Mouse (Mus musculus): Measurements from ENCODE around the gene Eml2. TPM values are rescaled to one million over a fixed set of nuclear protein-coding genes. Genes with fewer than 3 reads are reported as not detected.

Eml2 gene
- polyA plus RNA-seq, 1 experiment from 2014 or later = 6.1 TPM

DNA sequence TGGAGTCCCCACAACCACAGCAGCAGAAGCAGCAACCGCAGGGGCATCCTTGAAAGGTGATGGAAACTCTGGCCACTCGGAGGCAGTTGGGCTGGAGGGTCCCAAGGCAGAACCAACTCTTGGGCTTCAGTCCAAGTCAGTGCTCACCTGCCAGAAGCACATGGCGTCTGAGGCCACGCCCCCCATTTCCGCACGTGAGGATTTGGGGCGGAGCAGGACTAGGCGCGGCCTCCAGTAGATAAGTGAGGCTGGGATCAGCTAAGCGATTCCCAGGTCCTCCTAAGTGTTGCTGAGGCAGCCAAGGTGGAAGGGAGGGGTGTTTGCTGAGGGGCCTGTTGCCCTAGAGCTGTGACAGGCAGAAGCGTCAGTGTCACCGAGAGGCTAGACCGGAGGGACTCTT, 11.2 kb upstream of the Eml2 start:
- 3% methylated on average over 13 of the region's 13 CpGs for WGBS
- no peak for ATAC-seq (ENCODE audit: low FRiP score)

DNA sequence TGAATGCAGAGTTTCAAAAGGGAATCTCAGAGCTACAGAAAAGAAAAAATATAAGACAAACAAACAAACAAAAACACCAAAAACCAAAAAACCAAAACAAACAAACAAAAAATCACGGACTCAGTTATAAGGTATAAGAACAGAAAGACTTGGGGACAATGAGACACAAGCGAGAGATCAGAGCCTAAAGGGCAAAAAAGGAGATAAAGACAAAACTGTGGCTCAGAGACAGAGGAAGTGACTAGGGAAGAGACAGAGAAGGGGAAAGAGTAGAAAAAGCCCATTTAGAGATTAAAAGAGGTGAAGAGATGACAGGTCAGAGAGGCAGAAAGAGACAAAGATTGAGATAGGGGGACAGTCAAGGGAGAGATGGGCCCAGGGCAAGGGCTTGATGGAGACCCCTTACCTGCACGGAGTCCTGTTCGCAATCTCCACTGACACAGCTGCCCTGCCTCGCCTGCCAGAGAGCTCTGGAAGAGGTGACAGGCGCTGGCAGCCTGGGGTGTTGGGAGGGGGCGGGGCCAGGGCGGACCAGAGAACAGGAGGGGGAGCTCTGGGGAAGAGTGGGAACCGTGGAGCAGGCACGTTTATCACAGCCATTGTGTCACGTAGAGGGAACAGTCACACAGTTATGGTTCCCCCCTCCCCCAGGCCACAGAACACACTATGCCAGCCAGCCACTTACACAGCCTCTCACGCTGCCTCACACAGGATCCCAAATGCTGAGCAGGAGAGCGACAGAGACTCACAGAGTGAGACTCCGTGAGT, 10.4 kb upstream of the Eml2 start, which contains the start of gene Gipr:
Gene Gipr (minus strand): TSS at position 472 of the 768 bp plus-strand sequence.
- peak; percentile 23; the same call in 1 of the 2 replicates for ATAC-seq (ENCODE audit: low FRiP score)
- Histone ChIP-seq H3K27ac (no peak within 1 kb of the TSS), H3K9me3 (replicated peaks) (no peaks in the 10 kb centered on the region), H3K36me3 (no peaks in the 10 kb centered on the region), H3K27me3 (peaks cover 45% of the 10 kb centered on the region), H3K9ac (0 out of 2 replicates have a peak within 1 kb of the TSS, but pooled peaks have one; percentile 20), H3K4me3 (no peak within 1 kb of the TSS), H3K4me1 (peaks cover 22% of the 10 kb centered on the region), H3K4me2 (replicated peaks) (peak within 1 kb of the TSS; percentile 34)
- WGBS = 11% methylated on average over 14 of the region's 14 CpGs

More for the DNA sequence above, 11.2 kb upstream of the Eml2 start:
- H3K4me1 ChIP-seq = peaks cover 29% of the 10 kb centered on the region
- no peaks in the 10 kb centered on the region for H3K9me3 ChIP-seq (replicated peaks)
- no peak overlapping the region for H3K27ac ChIP-seq
- H3K9ac ChIP-seq = no peak overlapping the region
- H3K36me3 ChIP-seq = no peaks in the 10 kb centered on the region
- H3K4me3 ChIP-seq = no peak overlapping the region
- H3K4me2 ChIP-seq (replicated peaks) = peak overlapping the region; percentile 22
- peaks cover 54% of the 10 kb centered on the region for H3K27me3 ChIP-seq

DNA sequence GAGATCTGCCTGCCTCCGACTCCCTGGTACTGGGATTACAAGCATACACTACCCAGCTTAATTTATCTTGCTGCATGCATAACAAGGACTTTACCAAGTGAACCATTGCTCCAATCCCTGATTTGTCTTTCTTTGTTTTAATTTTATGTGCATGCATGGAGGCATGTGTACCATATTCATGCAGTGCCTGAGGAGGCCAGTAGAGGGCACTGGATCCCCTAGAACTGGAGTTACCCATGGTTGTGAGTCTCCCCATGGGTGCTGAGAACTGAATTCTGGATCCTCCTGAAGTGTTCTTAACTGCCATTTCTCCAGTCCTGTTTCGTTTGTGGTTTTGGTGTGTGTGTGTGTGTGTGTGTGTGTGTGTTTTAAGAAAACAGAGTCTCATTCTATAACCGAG, 9.2 kb upstream of the Eml2 start:
- no peaks in the 10 kb centered on the region for H3K9me3 ChIP-seq (replicated peaks)
- no peaks in the 10 kb centered on the region for H3K36me3 ChIP-seq
- no peak overlapping the region for H3K4me2 ChIP-seq (replicated peaks)
- 89% methylated on average over 3 of the region's 3 CpGs for WGBS
- H3K4me1 ChIP-seq = peaks cover 28% of the 10 kb centered on the region
- H3K27me3 ChIP-seq = peaks cover 44% of the 10 kb centered on the region
- no peak overlapping the region for H3K27ac ChIP-seq
- no peak overlapping the region for H3K9ac ChIP-seq
- no peak overlapping the region for H3K4me3 ChIP-seq
- no peak for ATAC-seq (ENCODE audit: low FRiP score)

DNA sequence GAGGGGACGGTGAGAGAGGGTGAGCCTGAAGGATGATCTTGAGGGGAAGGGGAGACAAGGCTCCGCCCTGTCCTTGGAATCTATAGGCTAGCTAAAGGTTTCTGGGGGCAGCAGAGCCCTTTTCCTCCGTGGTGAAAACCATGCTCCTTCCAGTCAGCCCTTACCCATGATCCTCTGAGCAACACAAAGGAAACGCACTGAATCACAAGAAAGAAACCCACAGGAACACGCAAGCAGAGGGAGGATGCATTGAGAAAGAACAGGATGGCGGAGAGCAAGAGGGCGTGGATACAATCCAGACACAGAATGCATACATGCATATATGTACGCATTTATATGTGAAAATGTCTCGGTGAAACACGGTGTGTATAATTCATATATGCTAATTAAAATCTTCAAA, 6.7 kb upstream of the Eml2 start:
- Histone ChIP-seq H3K36me3 (no peaks in the 10 kb centered on the region), H3K27ac (no peak overlapping the region), H3K27me3 (peaks cover 21% of the 10 kb centered on the region), H3K4me2 (replicated peaks) (no peak overlapping the region), H3K9ac (no peak overlapping the region), H3K4me3 (no peak overlapping the region), H3K9me3 (replicated peaks) (no peaks in the 10 kb centered on the region), H3K4me1 (peaks cover 29% of the 10 kb centered on the region)
- no peak for ATAC-seq (ENCODE audit: low FRiP score)
- WGBS = 63% methylated on average over 10 of the region's 10 CpGs

DNA sequence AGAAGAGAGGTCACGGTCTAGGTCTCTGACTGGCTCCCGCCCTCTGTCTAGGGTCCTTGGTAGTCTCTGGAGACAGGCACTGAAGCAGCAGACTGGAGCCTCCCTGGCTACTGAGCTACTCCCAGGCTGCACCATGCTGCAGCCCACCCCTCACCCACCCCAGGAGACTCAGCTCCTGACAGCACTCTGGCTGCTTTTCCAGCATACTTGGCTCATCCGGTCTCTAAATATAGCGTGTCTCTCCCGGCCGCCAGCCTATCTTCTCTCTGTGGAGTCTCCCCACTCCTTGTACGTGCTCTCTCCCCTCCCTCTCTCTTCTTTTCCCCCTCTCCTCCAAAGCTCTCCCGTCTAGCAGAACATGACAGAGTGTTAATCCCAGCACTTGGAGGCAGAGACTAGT, 6.1 kb upstream of the Eml2 start:
- Histone ChIP-seq H3K36me3 (no peaks in the 10 kb centered on the region), H3K4me3 (no peak overlapping the region), H3K4me2 (replicated peaks) (no peak overlapping the region), H3K9me3 (replicated peaks) (no peaks in the 10 kb centered on the region), H3K27me3 (peaks cover 15% of the 10 kb centered on the region), H3K9ac (no peak overlapping the region), H3K4me1 (peaks cover 23% of the 10 kb centered on the region), H3K27ac (no peak overlapping the region)
- WGBS = 63% methylated on average over 8 of the region's 8 CpGs
- no peak for ATAC-seq (ENCODE audit: low FRiP score)

DNA sequence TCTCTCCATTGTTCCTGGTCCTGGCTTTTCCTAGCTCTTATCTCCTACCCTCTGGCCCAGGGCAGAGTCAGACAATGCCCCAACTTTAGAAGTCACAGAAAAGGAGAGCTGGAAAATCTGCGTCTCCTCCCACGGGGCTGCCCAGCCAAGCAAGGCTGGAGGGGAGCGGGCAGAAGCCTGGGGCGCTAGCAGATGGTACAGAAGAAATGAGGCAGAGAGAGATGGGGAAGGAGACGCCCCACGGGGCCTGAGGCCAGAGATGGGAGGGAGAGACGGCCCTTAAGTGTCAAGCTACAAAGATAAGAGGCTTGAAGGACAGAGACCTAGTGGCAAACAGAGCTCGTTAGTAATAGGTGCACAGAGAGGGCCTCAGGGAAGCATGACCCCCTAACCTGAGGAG, 4.4 kb upstream of the Eml2 start:
- Histone ChIP-seq H3K36me3 (no peaks in the 10 kb centered on the region), H3K4me2 (replicated peaks) (no peak overlapping the region), H3K27me3 (peaks cover 24% of the 10 kb centered on the region), H3K9me3 (replicated peaks) (no peaks in the 10 kb centered on the region), H3K4me3 (no peak overlapping the region), H3K4me1 (peaks cover 20% of the 10 kb centered on the region), H3K9ac (peak overlapping the region; percentile 18; the same call in 1 of the 2 replicates), H3K27ac (peak overlapping the region; percentile 52; the same call in 1 of the 2 replicates)
- WGBS = 49% methylated on average over 8 of the region's 8 CpGs
- no peak for ATAC-seq (ENCODE audit: low FRiP score)

DNA sequence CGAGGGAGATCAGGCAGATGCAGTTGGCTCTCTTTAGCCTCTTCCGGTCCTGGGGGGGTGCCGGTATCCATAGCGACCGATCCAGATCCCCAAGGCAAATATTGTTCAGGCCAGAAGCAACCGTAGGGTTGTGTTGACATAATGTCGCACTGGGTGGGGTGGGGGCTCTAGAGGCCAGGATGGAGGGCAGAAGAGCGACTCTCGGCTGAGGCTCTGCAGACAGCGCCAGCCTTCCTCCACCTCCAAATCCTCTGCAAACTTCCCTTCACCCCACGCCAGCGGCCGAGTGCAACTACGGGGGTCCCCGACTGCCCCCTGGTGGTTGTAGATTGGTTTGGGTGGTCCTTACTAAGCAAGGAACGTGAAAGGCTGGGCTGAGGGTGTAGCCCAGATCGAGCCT, 3.3 kb upstream of the Eml2 start:
- peaks cover 31% of the 10 kb centered on the region for H3K27me3 ChIP-seq
- H3K36me3 ChIP-seq = no peaks in the 10 kb centered on the region
- H3K9ac ChIP-seq = peak overlapping the region; percentile 49; the same call in 1 of the 2 replicates
- peaks cover 26% of the 10 kb centered on the region for H3K4me1 ChIP-seq
- WGBS = 2% methylated on average over 17 of the region's 17 CpGs
- H3K9me3 ChIP-seq (replicated peaks) = no peaks in the 10 kb centered on the region
- peak overlapping the region; percentile 26 for H3K4me3 ChIP-seq
- ATAC-seq (ENCODE audit: low FRiP score) = 0 out of 2 replicates have a peak, but pooled peaks have one; percentile 3
- H3K4me2 ChIP-seq (replicated peaks) = peak overlapping the region; percentile 51
- H3K27ac ChIP-seq = no peak overlapping the region

DNA sequence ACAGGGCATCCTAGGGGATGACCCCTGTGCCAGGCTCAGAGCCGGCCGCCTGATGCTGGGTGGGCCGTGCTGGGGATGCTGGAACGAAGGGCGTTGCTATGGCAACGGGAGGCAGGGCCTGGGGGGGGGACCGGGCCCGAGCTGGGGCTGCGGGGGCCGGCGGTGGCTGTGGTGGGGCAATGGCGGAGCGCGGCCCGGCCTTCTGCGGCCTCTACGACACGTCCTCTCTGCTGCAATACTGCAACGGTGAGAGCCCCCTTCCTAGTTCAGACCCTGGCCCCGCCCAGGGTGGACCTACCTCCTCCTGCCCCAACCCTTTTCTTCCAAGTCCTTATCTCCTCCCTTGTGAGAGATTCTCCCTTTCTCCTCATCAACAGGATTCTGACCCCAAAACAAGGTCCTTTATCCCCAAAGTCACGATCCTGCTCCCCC, 311 bp downstream of the Eml2 start:
- Histone ChIP-seq H3K27me3 (peaks cover 63% of the 10 kb centered on the region), H3K9ac (peak overlapping the region; percentile 64), H3K9me3 (replicated peaks) (0 out of 2 replicates have a peak, but pooled peaks cover 7% of the 10 kb centered on the region), H3K4me2 (replicated peaks) (peak overlapping the region; percentile 56), H3K36me3 (no peaks in the 10 kb centered on the region), H3K4me3 (peak overlapping the region; percentile 48), H3K4me1 (peaks cover 48% of the 10 kb centered on the region), H3K27ac (peak overlapping the region; percentile 69)
- peak; percentile 53 for ATAC-seq (ENCODE audit: low FRiP score)
- whole genome bisulfite sequencing = 4% methylated on average over 20 of the region's 21 CpGs

DNA sequence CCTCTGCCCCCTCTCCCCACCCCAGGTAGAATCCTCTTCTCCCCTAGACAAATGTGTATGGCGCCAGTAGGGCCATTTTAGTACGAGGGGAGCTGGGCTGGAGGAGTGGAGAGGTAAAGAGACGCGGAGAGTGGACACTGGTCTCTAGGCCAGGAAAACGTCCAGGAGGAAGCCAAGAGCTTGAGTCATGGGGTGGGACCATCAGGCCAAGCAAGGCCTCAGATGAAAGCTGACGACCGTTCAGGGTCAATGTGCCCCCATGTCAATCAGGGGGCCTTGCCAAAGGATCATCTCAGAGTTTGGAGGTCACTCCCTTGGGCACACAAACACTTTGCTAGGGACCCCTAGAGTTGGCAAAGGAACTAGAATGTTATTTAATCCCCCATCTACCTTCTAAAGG, 995 bp downstream of the Eml2 start:
- 72% methylated on average over 7 of the region's 7 CpGs for WGBS
- peaks cover 47% of the 10 kb centered on the region for H3K4me1 ChIP-seq

DNA sequence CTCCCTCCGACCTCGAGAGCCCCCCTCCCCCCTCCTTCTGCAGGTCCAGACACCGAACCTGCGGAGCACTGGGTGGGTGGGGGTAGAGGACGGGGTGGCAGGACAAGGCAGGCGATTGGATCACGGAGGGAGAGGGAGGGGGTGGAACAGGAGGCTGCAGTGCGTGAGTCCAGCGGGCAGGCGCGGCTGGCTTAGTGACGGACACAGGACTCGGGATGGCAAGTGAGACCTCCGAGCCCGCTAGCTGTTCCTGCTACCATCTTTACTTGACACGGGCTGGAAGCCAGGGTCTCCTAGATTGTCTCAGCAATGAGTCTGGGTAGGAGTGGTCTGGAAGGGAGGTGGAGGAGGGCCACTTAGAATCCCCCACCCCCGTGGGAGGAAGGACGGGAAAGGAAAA, 1.8 kb downstream of the Eml2 start:
- Histone ChIP-seq H3K9ac (peak overlapping the region; percentile 35; the same call in 1 of the 2 replicates), H3K4me2 (replicated peaks) (peak overlapping the region; percentile 56), H3K27me3 (peaks cover 65% of the 10 kb centered on the region), H3K9me3 (replicated peaks) (0 out of 2 replicates have a peak, but pooled peaks cover 7% of the 10 kb centered on the region), H3K36me3 (no peaks in the 10 kb centered on the region), H3K27ac (no peak overlapping the region), H3K4me1 (peaks cover 42% of the 10 kb centered on the region), H3K4me3 (peak overlapping the region; percentile 25)
- 5% methylated on average over 18 of the region's 18 CpGs for WGBS
- ATAC-seq (ENCODE audit: low FRiP score) = no peak

More for the DNA sequence above, 995 bp downstream of the Eml2 start:
- H3K36me3 ChIP-seq = no peaks in the 10 kb centered on the region
- ATAC-seq (ENCODE audit: low FRiP score) = no peak
- H3K27me3 ChIP-seq = peaks cover 65% of the 10 kb centered on the region
- H3K9me3 ChIP-seq (replicated peaks) = 0 out of 2 replicates have a peak, but pooled peaks cover 7% of the 10 kb centered on the region
- H3K4me2 ChIP-seq (replicated peaks) = peak overlapping the region; percentile 56
- H3K4me3 ChIP-seq = peak overlapping the region; percentile 48
- H3K27ac ChIP-seq = no peak overlapping the region
- H3K9ac ChIP-seq = peak overlapping the region; percentile 64

DNA sequence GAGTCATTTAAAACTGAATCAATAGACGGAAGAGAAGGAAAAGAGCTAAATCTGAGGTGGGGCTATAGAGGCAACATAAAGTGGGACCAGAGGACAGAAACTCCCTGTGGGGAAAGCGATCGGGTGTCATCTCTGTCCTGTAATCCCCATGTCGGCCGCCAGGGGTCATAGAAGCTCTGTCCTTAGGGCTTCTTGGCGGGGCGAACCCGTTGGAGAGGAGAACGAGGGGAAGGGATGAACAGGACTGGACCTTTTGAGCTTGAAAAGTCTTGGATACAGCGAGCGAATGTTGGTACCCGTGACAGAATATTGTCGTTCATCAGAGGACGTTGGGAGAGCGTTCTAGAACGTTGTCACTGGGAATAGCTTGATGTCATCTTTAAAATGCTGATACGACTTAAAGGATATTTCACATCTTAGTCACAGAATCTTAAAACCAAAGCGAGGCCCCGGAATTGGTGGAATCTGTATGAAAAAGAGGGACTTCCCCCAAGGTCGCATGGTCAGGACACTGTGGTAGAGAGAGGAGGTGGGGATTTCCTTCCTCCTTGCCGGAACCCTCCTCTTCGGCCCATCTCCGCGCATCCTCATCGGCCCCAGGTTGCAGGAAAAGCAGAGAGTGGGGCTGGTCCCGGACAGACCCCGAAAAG, 2.3 kb downstream of the Eml2 start:
- ATAC-seq (ENCODE audit: low FRiP score) = no peak
- H3K4me3 ChIP-seq = peak overlapping the region; percentile 25
- peak overlapping the region; percentile 56 for H3K4me2 ChIP-seq (replicated peaks)
- H3K27me3 ChIP-seq = peaks cover 65% of the 10 kb centered on the region
- 0 out of 2 replicates have a peak, but pooled peaks cover 7% of the 10 kb centered on the region for H3K9me3 ChIP-seq (replicated peaks)
- peaks cover 2% of the 10 kb centered on the region; the same call in 1 of the 2 replicates for H3K36me3 ChIP-seq
- peaks cover 42% of the 10 kb centered on the region for H3K4me1 ChIP-seq
- H3K9ac ChIP-seq = peak overlapping the region; percentile 42
- 8% methylated on average over 27 of the region's 27 CpGs for WGBS
- H3K27ac ChIP-seq = no peak overlapping the region

DNA sequence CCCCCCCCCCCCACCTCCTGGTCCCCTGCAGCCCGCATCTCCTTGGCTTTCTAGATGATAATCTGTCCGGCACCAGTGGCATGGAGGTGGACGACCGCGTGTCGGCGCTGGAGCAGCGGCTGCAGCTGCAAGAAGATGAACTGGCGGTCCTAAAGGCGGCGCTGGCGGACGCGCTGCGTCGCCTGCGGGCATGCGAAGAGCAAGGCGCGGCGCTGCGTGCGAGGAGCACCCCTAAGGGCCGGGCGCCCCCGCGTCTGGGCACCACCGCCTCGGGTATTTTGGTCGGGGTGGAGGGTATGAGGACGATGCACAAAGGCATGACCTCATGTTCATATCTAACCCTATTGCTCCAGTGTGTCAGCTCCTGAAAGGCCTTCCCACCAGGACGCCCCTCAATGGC, 3.0 kb downstream of the Eml2 start:
- H3K4me1 ChIP-seq = peaks cover 42% of the 10 kb centered on the region
- H3K9me3 ChIP-seq (replicated peaks) = 0 out of 2 replicates have a peak, but pooled peaks cover 7% of the 10 kb centered on the region
- no peak overlapping the region for H3K27ac ChIP-seq
- WGBS = under 1% methylated on average over 32 of the region's 32 CpGs
- peak overlapping the region; percentile 56 for H3K4me2 ChIP-seq (replicated peaks)
- H3K4me3 ChIP-seq = peak overlapping the region; percentile 25
- no peak for ATAC-seq (ENCODE audit: low FRiP score)
- peak overlapping the region; percentile 42 for H3K9ac ChIP-seq
- H3K36me3 ChIP-seq = peaks cover 8% of the 10 kb centered on the region; the same call in 1 of the 2 replicates
- H3K27me3 ChIP-seq = peaks cover 65% of the 10 kb centered on the region

Measured in hindbrain, embryonic 12.5 days (tissue).